Mouse (Mus musculus) left cerebral cortex, postnatal 36 days (tissue): ENCODE measurements around the gene Grap. TPM values are rescaled to one million over a fixed set of nuclear protein-coding genes. Genes with fewer than 3 reads are reported as not detected.
A peak's percentile ranks its signal among the peaks of the same experiment; 100 is the strongest.

ENCODE experiments used
- DNase-seq, 2 experiments: peaks; one replicate each; pipeline ENCODE4 v3.0.0; 2021 to 2022; ENCODE audit warnings: low spot score in 2 of 2, mixed read lengths in 1 of 2
- intact Hi-C: fragments of 180-260 bp; cut with DNase I; formaldehyde crosslinking; loops from one replicate; pipeline ENCODE4 v1.15.1; 2025
- total RNA-seq, 2 experiments: library from RNA; stranded (reverse); gene quantifications; 2 replicates each; pipeline ENCODE4 v1.2.3; 2021

The Grap gene
- total RNA-seq, 2 experiments from 2014 or later, result 5.2 to 5.5 TPM

DNA sequence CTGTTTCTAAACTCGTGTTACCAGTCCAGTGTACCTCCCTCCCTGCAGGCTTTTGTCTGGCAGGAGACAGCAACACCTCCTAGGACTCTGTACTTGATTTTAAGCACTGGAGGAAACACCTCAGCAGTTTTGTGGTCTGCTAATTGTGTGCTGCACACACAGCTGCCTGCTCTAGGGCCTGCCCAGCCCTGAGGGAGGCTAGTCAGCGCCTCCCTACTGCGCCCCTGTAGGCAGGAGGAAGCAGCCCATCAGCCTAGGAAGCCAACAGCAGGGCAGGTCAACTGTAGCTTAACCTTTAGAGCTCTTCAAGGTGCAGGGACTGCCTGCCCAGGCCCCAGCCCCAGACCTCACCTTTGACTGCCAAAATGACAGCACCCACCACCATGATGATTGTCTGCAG, 55.9 kb downstream of the Grap start:
- DNase-seq, result no peak
- intact Hi-C loops, result no loop called here

DNA sequence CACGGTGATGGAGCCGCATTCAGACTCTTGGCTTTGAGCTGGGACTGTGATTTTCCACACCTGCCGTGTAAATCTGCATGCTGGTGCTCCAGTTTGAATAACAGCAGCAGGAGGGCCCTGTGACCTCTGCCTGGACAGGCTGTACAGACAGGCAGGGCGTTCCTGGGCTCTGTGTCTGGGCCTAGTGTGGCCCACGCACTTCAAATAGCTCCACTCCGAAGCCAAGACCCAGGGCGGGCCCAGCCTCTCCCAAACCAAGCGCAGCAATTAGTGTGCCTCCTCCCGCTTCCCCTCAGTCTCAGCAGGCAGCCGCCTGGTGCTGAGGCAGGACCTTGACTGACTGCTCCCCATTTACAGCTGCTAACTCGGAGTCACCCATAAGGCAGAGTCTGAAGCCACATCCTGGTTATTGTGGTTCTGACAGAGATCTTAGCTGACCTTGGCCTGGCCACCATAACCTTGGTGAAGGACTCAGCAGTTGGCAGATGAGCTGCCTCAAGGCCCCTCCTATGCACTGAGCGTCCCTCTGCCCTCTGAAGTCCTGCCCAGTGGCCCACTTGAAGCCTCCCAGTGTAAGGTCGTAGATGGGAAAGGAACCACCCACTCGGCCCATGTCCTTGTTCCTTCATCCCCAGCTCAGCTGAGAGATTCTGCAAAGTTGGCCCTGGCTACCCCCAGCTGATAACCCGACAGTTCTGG, 60.2 kb downstream of the Grap start:
- DNase-seq, result no peak
- intact Hi-C loops, result loop anchor here (5.0 kb wide), 3 partner anchors 186 to 296 kb away; no protein-coding TSS in a partner anchor

- DNase-seq, result peak; percentile 57 to 68
- intact Hi-C loops, result loop anchor here (1.0 to 5.0 kb wide), 6 partner anchors 48 to 297 kb away; no protein-coding TSS in a partner anchor
Measured at GRCm38 (mm10) chr11:61714346-61715117, 61.5 kb downstream of the Grap start.

DNA sequence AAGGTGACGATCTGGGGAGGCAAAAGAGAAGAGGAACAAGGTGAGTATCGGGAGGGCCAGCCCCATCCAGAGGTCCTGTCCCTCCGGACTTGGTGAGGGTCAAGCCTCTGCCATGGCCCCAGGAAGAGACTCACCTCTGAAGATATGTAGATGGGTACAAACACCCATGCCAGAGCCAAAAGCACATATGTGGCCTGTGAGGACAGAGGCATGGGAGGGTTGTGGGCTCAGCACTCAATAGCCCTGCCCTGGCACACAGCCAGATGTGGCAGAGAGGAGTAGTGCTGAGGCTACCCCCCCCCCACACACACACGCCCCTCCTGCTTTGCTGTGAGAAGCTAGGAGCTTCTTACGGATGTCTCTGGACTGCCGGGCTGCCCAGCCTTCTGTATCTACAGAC, 62.1 kb downstream of the Grap start:
- DNase-seq, result no peak
- intact Hi-C loops, result loop anchor here (2.0 kb wide), 2 partner anchors 86 to 94 kb away; no protein-coding TSS in a partner anchor

GRCm38 (mm10) chr11:61717990-61718389, 64.9 kb downstream of the Grap start:
- no peak for DNase-seq
- intact Hi-C loops, result no loop called here

- intact Hi-C loops, result no loop called here
- no peak for DNase-seq
Measured at GRCm38 (mm10) chr11:61719387-61719786, 66.3 kb downstream of the Grap start.

- intact Hi-C loops, result no loop called here
- DNase-seq, result no peak
Measured at GRCm38 (mm10) chr11:61719826-61720225, 66.8 kb downstream of the Grap start.

DNA sequence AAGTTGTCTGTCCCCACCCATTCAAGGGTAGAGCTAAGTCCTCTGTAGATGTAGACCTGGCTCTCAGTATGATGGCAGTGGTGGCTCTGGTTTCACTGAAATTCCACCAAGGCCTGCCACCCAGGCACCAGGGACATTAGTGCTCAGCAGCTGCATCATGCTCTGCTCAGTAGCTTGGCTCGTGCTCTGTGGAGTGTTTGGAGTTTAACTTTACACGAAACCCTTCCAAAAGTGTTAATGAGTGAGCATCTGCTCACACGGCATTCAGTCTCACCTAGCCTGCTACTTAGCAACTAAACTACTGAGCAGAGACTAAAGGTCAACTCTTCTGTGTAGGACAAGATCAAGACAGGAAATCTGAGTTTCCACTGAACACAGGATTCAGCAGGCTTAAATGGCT, 67.6 kb downstream of the Grap start, which contains the start of gene Slc5a10:
Gene Slc5a10, minus strand, starts transcription at position 191 of the 400 bp plus-strand sequence.
- no peak for DNase-seq
- intact Hi-C loops, result no loop called here

GRCm38 (mm10) chr11:61722077-61722476, 69.0 kb downstream of the Grap start:
- no peak for DNase-seq
- intact Hi-C loops, result no loop called here

Other genes starting within 250 kb of the Grap start
- 100 to 1,000 TPM; 274 to 345 TPM for gene Rnf112, start 199.1 kb upstream of the Grap start, total RNA-seq
- 1 to 10 TPM; 2.6 to 3.3 TPM for gene Mfap4, start 167.8 kb upstream of the Grap start, total RNA-seq
- gene Mapk7, start 158.9 kb upstream of the Grap start, total RNA-seq, result 10 to 100 TPM; 21.6 to 22.9 TPM
- 10 to 100 TPM; 40.3 to 44.4 TPM for gene B9d1, start 148.1 kb upstream of the Grap start, total RNA-seq
- gene Epn2, start 73.6 kb upstream of the Grap start, total RNA-seq, result 100 to 1,000 TPM; 111 to 126 TPM
- under 1 TPM in 1 of 2 experiments, not detected in 1; 0.07 TPM for gene Fam83g, start 30.8 kb downstream of the Grap start, total RNA-seq
- gene Slc5a10, start 67.6 kb downstream of the Grap start, total RNA-seq, result under 1 TPM; 0.22 to 0.23 TPM
- gene Prpsap2, start 108.8 kb downstream of the Grap start, total RNA-seq, result 10 to 100 TPM; 38.0 to 38.4 TPM
- gene Ulk2, start 201.8 kb downstream of the Grap start, total RNA-seq, result 10 to 100 TPM; 82.1 to 82.8 TPM